In the genomic region with DNA sequence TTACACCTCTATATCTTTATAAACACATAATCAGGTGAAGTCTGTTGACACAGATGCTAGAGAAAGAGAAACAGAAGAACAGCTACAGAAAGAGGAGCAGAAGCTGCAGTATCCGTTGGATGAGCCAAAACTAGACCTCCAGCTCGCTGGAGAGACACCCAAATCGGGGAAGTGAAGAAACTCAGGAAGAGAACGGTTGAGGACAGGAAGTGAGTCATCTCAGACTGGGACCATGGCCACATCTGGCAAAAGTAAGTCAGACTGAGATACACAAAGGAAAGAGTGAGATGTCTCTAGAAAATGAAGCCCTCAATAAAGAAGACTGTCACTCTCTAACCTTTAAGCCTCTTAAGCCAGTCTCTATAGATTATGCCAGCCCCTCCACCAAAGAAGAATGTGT, we compare ENCODE assay signal across 17 mouse cellular contexts.
"Had no signal": no experiment of that assay in that cellular context is flagged by ENCODE, and none has a peak within 500 bp of the region (broad histone marks: within the 10 kb centered on the region; RNA-seq: fewer than 3 reads in every experiment).

No protein-coding gene starts in this region.

- ATAC-seq: liver, postnatal 0 days; lung, postnatal 0 days had no signal

- H3K4me3 ChIP-seq: liver, embryonic 15.5 days; lung, embryonic 15.5 days; midbrain, embryonic 10.5 days; midbrain, embryonic 12.5 days; neural tube, embryonic 12.5 days; stomach, embryonic 15.5 days had no signal

- H3K27ac ChIP-seq: liver, embryonic 15.5 days; lung, embryonic 15.5 days; macrophage; midbrain, embryonic 10.5 days; midbrain, embryonic 12.5 days; neural tube, embryonic 12.5 days; stomach, embryonic 15.5 days had no signal

- H3K4me2 ChIP-seq: liver, embryonic 15.5 days; lung, embryonic 15.5 days; midbrain, embryonic 12.5 days; neural tube, embryonic 12.5 days; stomach, embryonic 15.5 days had no signal

- DNase-seq: liver, postnatal 0 days; lung, adult 2 months; lung, postnatal 14 days; lung, postnatal 36 days; midbrain, embryonic 14.5 days; right cerebral cortex, postnatal 14 days; thymus, adult 18-20 months; thymus, postnatal 14 days; thymus, postnatal 36 days had no signal

- H3K27me3 ChIP-seq: liver, embryonic 15.5 days; lung, embryonic 15.5 days; midbrain, embryonic 12.5 days; neural tube, embryonic 12.5 days; stomach, embryonic 15.5 days had no signal

- H3K36me3 ChIP-seq: liver, embryonic 15.5 days; lung, embryonic 15.5 days; midbrain, embryonic 10.5 days; midbrain, embryonic 12.5 days; neural tube, embryonic 12.5 days; stomach, embryonic 15.5 days had no signal

- H3K9me3 ChIP-seq: liver, embryonic 15.5 days; lung, embryonic 15.5 days; midbrain, embryonic 12.5 days; neural tube, embryonic 12.5 days; stomach, embryonic 15.5 days had no signal

- H3K4me1 ChIP-seq: liver, embryonic 15.5 days; lung, embryonic 15.5 days; midbrain, embryonic 10.5 days; midbrain, embryonic 12.5 days; neural tube, embryonic 12.5 days; stomach, embryonic 15.5 days had no signal

- H3K9ac ChIP-seq: liver, embryonic 15.5 days; liver, postnatal 0 days; lung, embryonic 15.5 days; midbrain, embryonic 12.5 days; neural tube, embryonic 12.5 days; stomach, embryonic 15.5 days had no signal
